Mouse (Mus musculus) myocyte (in vitro differentiated cells): Measurements from ENCODE around the gene Ttll6. TPM values are rescaled to one million over a fixed set of nuclear protein-coding genes. Genes with fewer than 3 reads are reported as not detected.

ENCODE experiments used
- H3K27me3 ChIP-seq: one replicate; pipeline ENCODE4 v1.6.1; 2011; ENCODE audit not compliant: control insufficient read depth, insufficient read depth, insufficient read length
- H3K36me3 ChIP-seq: one replicate; pipeline ENCODE4 v1.6.1; 2011; ENCODE audit not compliant: control insufficient read depth, insufficient read depth
- H3K4me2 ChIP-seq: one replicate; pipeline ENCODE4 v1.6.1; 2011; ENCODE audit warnings: low read depth, control low read depth
- H3K4me3 ChIP-seq: one replicate; pipeline ENCODE4 v1.5.1; 2011; ENCODE audit warnings: mild to moderate bottlenecking, control low read depth, moderate library complexity
- H3K79me2 ChIP-seq: one replicate; pipeline ENCODE4 v1.6.1; 2011; ENCODE audit not compliant: control insufficient read depth, insufficient read depth
- H3ac ChIP-seq: one replicate; pipeline ENCODE4 v1.6.1; 2011; ENCODE audit not compliant: control insufficient read depth, insufficient read length
- CEBPB ChIP-seq: IDR thresholded peaks from 2 replicates; pipeline ENCODE4 v1.6.1; 2011; ENCODE audit warnings: mild to moderate bottlenecking, moderate library complexity; ENCODE audit not compliant: poor library complexity, insufficient read depth, severe bottlenecking
- E2F4 ChIP-seq: IDR thresholded peaks from one replicate; pipeline ENCODE4 v1.6.1; 2011; ENCODE audit warnings: mild to moderate bottlenecking, control low read depth, moderate library complexity; ENCODE audit not compliant: insufficient read depth
- MAX ChIP-seq: IDR thresholded peaks from one replicate; pipeline ENCODE4 v1.6.1; 2011; ENCODE audit warnings: low read depth, mild to moderate bottlenecking, control low read depth
- MYOD1 ChIP-seq, 3 experiments: IDR thresholded peaks; one replicate each; pipeline ENCODE4 v1.6.1; 2011; ENCODE audit warnings: control low read depth in 2 of 3, low read depth in 2 of 3, mild to moderate bottlenecking in 2 of 3, moderate library complexity in 1 of 3; ENCODE audit not compliant: insufficient read length in 2 of 3, control insufficient read depth in 1 of 3
- MYOG ChIP-seq, 3 experiments: IDR thresholded peaks; one replicate each; pipeline ENCODE4 v1.6.1; 2011; ENCODE audit warnings: control low read depth in 2 of 3, low read depth in 2 of 3, mild to moderate bottlenecking in 2 of 3; ENCODE audit not compliant: insufficient read length in 2 of 3, control insufficient read depth in 1 of 3, insufficient read depth in 1 of 3
- POLR2A ChIP-seq: IDR thresholded peaks from one replicate; pipeline ENCODE4 v1.6.1; 2011; ENCODE audit warnings: low read depth, mild to moderate bottlenecking, control low read depth, moderate library complexity; ENCODE audit not compliant: insufficient read length
- POLR2AphosphoS2 ChIP-seq: IDR thresholded peaks from one replicate; pipeline ENCODE4 v1.6.1; 2011; ENCODE audit warnings: low read depth, control low read depth; ENCODE audit not compliant: insufficient read length
- REST ChIP-seq: IDR thresholded peaks from one replicate; pipeline ENCODE4 v1.6.1; 2011; ENCODE audit warnings: mild to moderate bottlenecking, control low read depth, moderate library complexity; ENCODE audit not compliant: insufficient read depth, insufficient read length
- SRF ChIP-seq: IDR thresholded peaks from one replicate; pipeline ENCODE4 v1.6.1; 2011; ENCODE audit warnings: low read depth; ENCODE audit not compliant: control insufficient read depth, insufficient read length
- TCF12 ChIP-seq: IDR thresholded peaks from one replicate; pipeline ENCODE4 v1.6.1; 2011; ENCODE audit warnings: mild to moderate bottlenecking, control low read depth; ENCODE audit not compliant: poor library complexity, insufficient read depth, severe bottlenecking
- TCF3 ChIP-seq: IDR thresholded peaks from one replicate; pipeline ENCODE4 v1.6.1; 2011; ENCODE audit warnings: low read depth, control low read depth; ENCODE audit not compliant: insufficient read length
- USF1 ChIP-seq: IDR thresholded peaks from one replicate; pipeline ENCODE4 v1.6.1; 2011; ENCODE audit warnings: low read depth, mild to moderate bottlenecking, control low read depth, moderate library complexity
- polyA plus RNA-seq: library from polyadenylated mRNA; unstranded; fragments of >200 nt; fragmentation: generic; extraction: Trizol; gene quantifications from one replicate; pipeline ENCODE4 v1.2.1, GENCODE M21; 2012; ENCODE audit warnings: missing spikeins

The Ttll6 gene
- not detected for polyA plus RNA-seq

GRCm38 (mm10) chr11:96133239-96133865, at the start of gene Ttll6:
TSS of gene Ttll6 (plus strand) at chr11:96133786.
- H3K27me3 ChIP-seq: peaks cover 5% of the 10 kb centered on the region
- TF ChIP-seq TCF3: no peak
- no peak for TF ChIP-seq POLR2AphosphoS2
- no peak for TF ChIP-seq POLR2A
- TF ChIP-seq CEBPB: no peak
- no peak for TF ChIP-seq TCF12
- TF ChIP-seq USF1: no peak
- no peak for TF ChIP-seq MAX
- TF ChIP-seq E2F4: no peak
- no peak for TF ChIP-seq MYOG (IDR thresholded peaks at IDR 0.05; ENCODE audit: control insufficient read depth in 1 of 3, insufficient read depth in 1 of 3, insufficient read length in 2 of 3, low read depth in 2 of 3)
- TF ChIP-seq MYOD1 (IDR thresholded peaks at IDR 0.05; ENCODE audit: control insufficient read depth in 1 of 3, insufficient read length in 2 of 3, low read depth in 2 of 3): no peak
- TF ChIP-seq SRF: no peak
- TF ChIP-seq REST: no peak
- H3ac ChIP-seq: no peak within 1 kb of the TSS
- H3K36me3 ChIP-seq: no peaks in the 10 kb centered on the region
- H3K4me2 ChIP-seq: peak within 1 kb of the TSS; percentile 69
- no peak within 1 kb of the TSS for H3K4me3 ChIP-seq
- H3K79me2 ChIP-seq: no peaks in the 10 kb centered on the region

- Histone ChIP-seq H3ac (no peak overlapping the region), H3K79me2 (no peaks in the 10 kb centered on the region), H3K4me2 (no peak overlapping the region), H3K4me3 (no peak overlapping the region), H3K36me3 (no peaks in the 10 kb centered on the region), H3K27me3 (no peaks in the 10 kb centered on the region)
- TF ChIP-seq SRF (no peak), REST (no peak), CEBPB (no peak), POLR2A (no peak), MYOG (IDR thresholded peaks at IDR 0.05; ENCODE audit: control insufficient read depth in 1 of 3, insufficient read depth in 1 of 3, insufficient read length in 2 of 3, low read depth in 2 of 3) (no peak), USF1 (no peak), POLR2AphosphoS2 (no peak)
Measured at GRCm38 (mm10) chr11:96087981-96088380, 45.6 kb upstream of the Ttll6 start.

GRCm38 (mm10) chr11:96091073-96091472, 42.5 kb upstream of the Ttll6 start:
- Histone ChIP-seq H3K79me2 (no peaks in the 10 kb centered on the region), H3ac (no peak overlapping the region), H3K4me2 (no peak overlapping the region), H3K36me3 (no peaks in the 10 kb centered on the region), H3K27me3 (no peaks in the 10 kb centered on the region), H3K4me3 (no peak overlapping the region)
- TF ChIP-seq USF1 (no peak), POLR2A (no peak), MAX (no peak), CEBPB (no peak), MYOG (IDR thresholded peaks at IDR 0.05; ENCODE audit: control insufficient read depth in 1 of 3, insufficient read depth in 1 of 3, insufficient read length in 2 of 3, low read depth in 2 of 3) (no peak)

- H3K79me2 ChIP-seq: no peaks in the 10 kb centered on the region
- TF ChIP-seq TCF3 (no peak), MYOD1 (IDR thresholded peaks at IDR 0.05; ENCODE audit: control insufficient read depth in 1 of 3, insufficient read length in 2 of 3, low read depth in 2 of 3) (no peak), CEBPB (no peak), E2F4 (no peak), USF1 (no peak), SRF (no peak), POLR2A (no peak), TCF12 (no peak), MAX (no peak), REST (no peak), MYOG (IDR thresholded peaks at IDR 0.05; ENCODE audit: control insufficient read depth in 1 of 3, insufficient read depth in 1 of 3, insufficient read length in 2 of 3, low read depth in 2 of 3) (no peak), POLR2AphosphoS2 (no peak)
- no peak overlapping the region for H3ac ChIP-seq
- H3K4me2 ChIP-seq: no peak overlapping the region
- peaks cover 14% of the 10 kb centered on the region for H3K27me3 ChIP-seq
- H3K4me3 ChIP-seq: no peak overlapping the region
- no peaks in the 10 kb centered on the region for H3K36me3 ChIP-seq
Measured at GRCm38 (mm10) chr11:96092674-96093291, 40.8 kb upstream of the Ttll6 start.

- Histone ChIP-seq H3K27me3 (peaks cover 15% of the 10 kb centered on the region), H3K36me3 (no peaks in the 10 kb centered on the region), H3ac (no peak overlapping the region), H3K79me2 (no peaks in the 10 kb centered on the region), H3K4me2 (no peak overlapping the region), H3K4me3 (no peak overlapping the region)
- no peak for TF ChIP-seq USF1
- TF ChIP-seq MYOG (IDR thresholded peaks at IDR 0.05; ENCODE audit: control insufficient read depth in 1 of 3, insufficient read depth in 1 of 3, insufficient read length in 2 of 3, low read depth in 2 of 3): no peak
- TF ChIP-seq POLR2AphosphoS2: no peak
- no peak for TF ChIP-seq SRF
- no peak for TF ChIP-seq MYOD1 (IDR thresholded peaks at IDR 0.05; ENCODE audit: control insufficient read depth in 1 of 3, insufficient read length in 2 of 3, low read depth in 2 of 3)
- TF ChIP-seq CEBPB: no peak
- TF ChIP-seq E2F4: no peak
- TF ChIP-seq TCF3: no peak
- TF ChIP-seq REST: no peak
- no peak for TF ChIP-seq TCF12
Measured at GRCm38 (mm10) chr11:96093361-96093760, 40.2 kb upstream of the Ttll6 start.
